Mouse (Mus musculus): ENCODE results near the gene Gm20379. TPM values are rescaled to one million over a fixed set of nuclear protein-coding genes. Genes with fewer than 3 reads are reported as not detected.
A peak's percentile ranks its signal among the peaks of the same experiment; 100 is the strongest.

The Gm20379 gene
- total RNA-seq, 2 experiments from 2014 or later, result not detected

- intact Hi-C loops (cut with DNase I; ENCODE audit: low total_unique reads), result no loop called here
- no peak for DNase-seq
Observed at GRCm38 (mm10) chr13:92330621-92331020, 24.8 kb downstream of the Gm20379 start.

DNA sequence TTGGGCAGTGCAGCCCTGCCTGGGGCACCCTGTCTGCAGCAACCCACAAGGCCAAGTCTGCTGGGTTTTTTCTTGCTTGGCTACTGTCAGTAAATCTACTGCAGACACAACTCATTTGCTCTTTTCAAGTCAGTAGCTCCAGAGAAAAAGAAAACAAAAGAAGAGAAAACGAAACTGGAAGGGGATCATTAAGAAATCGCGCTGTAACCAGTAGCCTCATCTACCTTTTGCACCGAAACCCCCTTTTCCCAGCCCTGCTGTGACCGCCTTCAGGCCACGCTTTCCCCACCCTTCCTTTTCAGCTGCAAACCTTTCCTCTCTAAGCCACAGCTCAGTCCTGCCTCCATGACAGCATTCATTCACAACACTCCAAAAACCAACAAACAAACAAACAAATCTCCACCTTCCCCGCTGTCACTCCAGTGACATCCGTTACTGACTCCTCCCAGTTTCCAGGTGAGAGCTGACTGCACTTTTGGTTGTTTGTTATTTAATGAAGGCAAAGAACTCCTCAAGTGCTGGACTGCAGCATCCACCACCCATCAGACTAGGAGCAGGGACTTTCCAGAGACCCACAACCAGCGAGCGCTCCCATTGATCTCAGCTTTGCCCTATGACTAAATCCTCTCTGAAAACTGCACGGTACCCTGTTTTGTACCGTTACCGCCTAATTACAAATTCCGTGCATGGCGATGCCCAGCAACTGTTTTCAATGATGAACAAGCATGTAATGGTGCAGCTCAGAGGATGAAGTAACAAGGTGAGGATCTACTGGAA, 26.5 kb downstream of the Gm20379 start:
- intact Hi-C loops (cut with DNase I; ENCODE audit: low total_unique reads), result no loop called here
- no peak for DNase-seq

DNA sequence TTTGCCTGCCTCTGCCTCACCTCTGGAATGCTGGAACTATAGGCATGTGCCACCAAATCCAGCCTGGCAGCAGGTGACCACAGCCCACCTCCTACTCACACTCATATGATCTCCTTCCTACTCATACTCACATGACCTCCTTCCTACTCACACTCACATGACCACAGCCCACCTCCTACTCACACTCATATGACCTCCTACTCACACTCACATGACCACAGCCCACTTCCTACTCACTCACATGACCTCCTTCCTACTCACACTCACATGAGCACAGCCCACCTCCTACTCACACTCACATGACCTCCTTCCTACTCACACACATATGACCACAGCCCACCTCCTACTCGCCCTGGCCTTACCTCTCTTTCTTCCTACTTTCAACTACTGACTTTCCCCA, 31.1 kb downstream of the Gm20379 start:
- intact Hi-C loops (cut with DNase I; ENCODE audit: low total_unique reads), result loop anchor here (2.0 kb wide), 1 partner anchor 430 kb away; no protein-coding TSS in a partner anchor
- no peak for DNase-seq

DNA sequence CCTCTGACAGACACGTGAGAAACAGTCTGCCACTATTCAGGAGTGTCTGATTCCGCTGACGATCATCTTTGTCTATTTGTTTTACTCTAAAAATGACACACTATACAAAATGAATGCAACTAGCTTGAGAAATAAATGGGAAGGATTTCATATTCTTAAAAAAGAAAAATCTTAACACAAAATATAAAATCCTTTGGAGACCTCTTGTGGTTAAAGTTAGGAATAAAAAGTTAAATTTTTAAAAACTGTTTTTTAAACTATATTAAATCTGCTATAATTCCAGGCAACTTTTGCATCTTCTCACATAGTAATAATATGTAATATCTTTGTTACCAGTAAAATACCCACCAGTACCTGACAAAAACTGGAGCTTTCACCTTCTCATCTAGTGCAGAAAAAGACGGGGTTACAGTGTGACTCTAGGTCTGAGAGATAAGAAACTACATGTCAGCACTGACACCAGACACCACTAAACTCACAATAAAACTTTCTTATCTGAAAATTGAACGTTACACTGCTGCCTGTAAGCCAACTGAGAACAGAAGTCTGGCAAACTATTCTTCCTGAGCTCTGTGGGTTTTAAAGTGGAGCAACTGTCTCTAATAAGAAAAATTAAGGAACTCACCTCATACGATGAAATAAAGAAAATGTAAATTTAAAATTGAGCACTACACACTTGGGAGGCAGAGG, 32.1 kb downstream of the Gm20379 start:
- no peak for DNase-seq
- intact Hi-C loops (cut with DNase I; ENCODE audit: low total_unique reads), result loop anchor here (2.0 kb wide), 1 partner anchor 431 kb away; no protein-coding TSS in a partner anchor

DNA sequence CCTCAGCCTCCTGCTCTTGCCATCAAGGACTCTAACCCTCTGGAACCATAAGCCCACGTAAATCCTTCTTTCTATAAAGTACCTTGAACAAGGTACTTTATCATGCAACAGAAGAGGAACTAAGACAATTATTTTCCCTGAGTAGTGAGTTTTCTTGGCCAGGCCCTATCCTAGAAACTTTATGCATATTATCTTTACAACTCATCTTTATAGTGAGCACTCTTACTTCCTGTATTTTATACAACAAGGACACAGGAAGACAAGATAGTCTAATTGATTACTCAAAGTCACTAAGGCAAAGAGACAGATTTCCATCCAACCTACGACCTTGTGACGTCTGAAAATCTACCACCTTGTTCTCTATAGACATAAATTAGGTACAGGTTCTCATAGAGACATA, 34.0 kb downstream of the Gm20379 start:
- no peak for DNase-seq

GRCm38 (mm10) chr13:92344033-92344432, 38.3 kb downstream of the Gm20379 start:
- no peak for DNase-seq
- intact Hi-C loops (cut with DNase I; ENCODE audit: low total_unique reads), result no loop called here

More for the DNA sequence above, 34.0 kb downstream of the Gm20379 start:
- intact Hi-C loops (cut with DNase I; ENCODE audit: low total_unique reads), result no loop called here

DNA sequence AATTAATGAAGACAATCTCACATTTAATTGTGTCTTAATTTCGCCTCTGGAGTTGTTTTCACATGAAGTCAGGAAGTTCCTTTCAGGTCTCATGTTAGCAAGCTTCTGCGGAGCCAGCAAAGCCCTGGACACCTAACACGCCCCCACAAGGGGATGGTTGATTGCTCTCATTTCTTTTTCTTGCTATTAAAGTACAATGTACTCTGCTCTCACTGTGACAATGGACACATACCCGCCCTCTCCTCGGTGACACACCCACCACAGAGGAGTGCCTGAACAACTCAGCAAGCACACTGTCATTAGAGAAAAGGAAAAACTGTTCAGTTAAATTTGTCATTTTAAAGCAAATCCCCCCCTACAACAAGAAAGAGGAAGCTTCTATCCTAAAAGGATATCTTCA, 40.6 kb downstream of the Gm20379 start:
- no peak for DNase-seq
- intact Hi-C loops (cut with DNase I; ENCODE audit: low total_unique reads), result no loop called here

GRCm38 (mm10) chr13:92351100-92351499, 45.3 kb downstream of the Gm20379 start:
- intact Hi-C loops (cut with DNase I; ENCODE audit: low total_unique reads), result no loop called here
- no peak for DNase-seq

- intact Hi-C loops (cut with DNase I; ENCODE audit: low total_unique reads), result no loop called here
Observed at GRCm38 (mm10) chr13:92353956-92354355, 48.2 kb downstream of the Gm20379 start.

DNA sequence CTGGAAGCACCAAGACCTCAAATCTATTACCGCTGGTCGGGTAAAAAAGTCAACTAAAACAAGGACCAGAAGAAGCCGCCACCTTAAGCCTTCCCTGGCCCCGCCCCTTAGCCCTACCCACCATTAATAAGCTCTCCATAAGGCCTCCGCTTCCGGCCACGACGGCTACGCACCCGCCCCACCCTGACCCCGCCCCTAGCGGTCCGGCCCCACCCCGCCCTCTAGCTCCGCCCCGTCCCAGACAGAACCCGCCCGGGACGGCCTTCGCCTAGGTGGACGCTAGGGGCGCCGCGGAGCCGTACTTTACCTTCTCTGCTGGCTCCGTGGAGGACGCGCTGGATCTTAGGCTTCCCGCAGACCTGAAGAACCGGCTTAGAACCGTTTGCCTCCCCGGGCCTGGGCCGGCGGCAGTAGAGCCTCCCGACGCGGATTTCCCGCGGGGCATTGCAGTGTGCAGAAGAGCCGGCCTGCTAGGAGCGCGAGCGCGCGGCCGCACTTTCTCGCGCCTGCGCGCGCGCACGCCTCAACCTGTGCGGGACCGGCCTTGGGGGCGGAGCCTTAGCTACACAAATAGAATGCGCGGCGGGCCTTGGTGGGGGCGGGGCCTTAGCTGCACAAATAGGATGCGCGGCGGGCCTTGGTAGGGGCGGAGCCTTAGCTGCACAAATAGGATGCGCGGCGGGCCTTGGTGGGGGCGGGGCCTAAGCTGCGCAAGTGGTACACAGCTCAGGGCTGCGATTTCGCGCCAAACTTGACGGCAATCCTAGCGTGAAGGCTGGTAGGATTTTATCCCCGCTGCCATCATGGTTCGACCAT, 48.9 kb downstream of the Gm20379 start, which contains the start of the genes Dhfr and Msh3:
TSS of gene Dhfr (plus strand) at position 271 of the 816 bp plus-strand sequence.
TSS of gene Msh3 (minus strand) at position 548 of the 816 bp plus-strand sequence.
- intact Hi-C loops (cut with DNase I; ENCODE audit: low total_unique reads), result no loop called here
- DNase-seq, result peak; percentile 97

More at GRCm38 (mm10) chr13:92353956-92354355, 48.2 kb downstream of the Gm20379 start:
- DNase-seq, result no peak

GRCm38 (mm10) chr13:92355272-92355643, 49.5 kb downstream of the Gm20379 start:
- no peak for DNase-seq
- intact Hi-C loops (cut with DNase I; ENCODE audit: low total_unique reads), result no loop called here

DNA sequence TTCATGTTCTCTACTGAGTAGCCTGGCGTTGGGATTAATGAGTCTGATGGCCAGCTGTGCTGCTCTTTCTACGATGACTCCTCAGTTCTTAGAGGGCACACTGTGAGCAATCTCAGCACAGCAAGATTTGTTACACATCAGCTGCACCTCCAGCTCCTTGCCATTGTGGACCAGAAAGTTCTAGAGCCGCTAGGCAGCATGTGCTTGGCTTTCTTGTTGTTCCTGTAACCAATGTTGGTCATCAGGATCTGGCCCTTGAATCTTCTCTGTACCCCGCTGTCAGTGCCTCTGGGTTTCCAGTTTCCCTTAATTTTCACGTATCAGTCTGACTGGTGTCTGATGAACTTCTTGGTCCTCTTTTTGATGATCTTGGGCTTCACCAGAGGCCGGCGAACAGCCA, 50.6 kb downstream of the Gm20379 start:
- intact Hi-C loops (cut with DNase I; ENCODE audit: low total_unique reads), result no loop called here

More for the DNA sequence above, 50.6 kb downstream of the Gm20379 start:
- no peak for DNase-seq

Other genes with a start within 250 kb of the Gm20379 start
- 1 to 10 TPM; 1.6 to 1.9 TPM for gene Rasgrf2, start 174.3 kb upstream of the Gm20379 start, total RNA-seq (2021)
- 1 to 10 TPM; 1.1 to 1.2 TPM for gene Dhfr, start 48.7 kb downstream of the Gm20379 start, total RNA-seq (2021)
- gene Msh3, start 49.0 kb downstream of the Gm20379 start, total RNA-seq (2021), result 10 to 100 TPM; 10.5 to 11.9 TPM
- not detected for gene Ankrd34b, start 119.9 kb downstream of the Gm20379 start, total RNA-seq (2021)
- gene Fam151b, start 178.0 kb downstream of the Gm20379 start, total RNA-seq (2021), result 1 to 10 TPM; 2.4 to 2.5 TPM
- gene Zfyve16, start 224.9 kb downstream of the Gm20379 start, total RNA-seq (2021), result 10 to 100 TPM; 10.3 to 10.6 TPM

All from gastrocnemius, postnatal 14 days (tissue).